Mouse (Mus musculus): ENCODE results near the gene Actr1a. TPM values are rescaled to one million over a fixed set of nuclear protein-coding genes. Genes with fewer than 3 reads are reported as not detected.

Gene Actr1a
- polyA plus RNA-seq, 1 experiment from 2014 or later: 168 TPM

GRCm38 (mm10) chr19:46362104-46362503 is 33.4 kb downstream of the Actr1a start:
- no peak overlapping the region for H3K4me3 ChIP-seq
- H3K9me3 ChIP-seq (replicated peaks): no peaks in the 10 kb centered on the region
- no peak overlapping the region for H3K27ac ChIP-seq
- no peak for DNase-seq (ENCODE audit: low spot score)
- no peaks in the 10 kb centered on the region for H3K36me3 ChIP-seq
- WGBS: 90% methylated on average over 8 of the region's 8 CpGs
- H3K4me1 ChIP-seq: peaks cover 4% of the 10 kb centered on the region
- peaks cover 21% of the 10 kb centered on the region for H3K27me3 ChIP-seq (ENCODE audit: low read depth, poor library complexity, severe bottlenecking)

DNA sequence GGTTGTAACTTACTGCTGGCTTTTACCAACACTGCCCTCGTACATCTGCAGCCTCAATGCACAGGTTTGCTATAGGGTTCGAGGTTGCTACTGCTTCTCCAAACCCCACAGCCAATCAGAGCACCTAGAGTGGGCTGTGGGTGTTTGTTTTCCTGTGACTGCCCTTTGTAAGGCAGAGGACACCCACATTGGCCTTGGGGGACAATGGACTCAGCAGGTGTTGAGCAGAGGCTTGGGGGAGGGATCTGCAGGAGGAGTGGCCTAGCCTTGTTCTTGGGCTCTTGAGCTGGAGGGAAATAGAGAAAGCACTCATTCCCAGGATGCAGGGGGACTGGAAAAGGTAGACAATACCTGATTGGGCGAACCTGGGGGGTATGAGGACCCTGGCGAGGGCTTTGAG is 37.2 kb downstream of the Actr1a start:
- Histone ChIP-seq H3K9me3 (replicated peaks) (no peaks in the 10 kb centered on the region), H3K4me1 (peaks cover 13% of the 10 kb centered on the region), H3K27me3 (ENCODE audit: low read depth, poor library complexity, severe bottlenecking) (peaks cover 41% of the 10 kb centered on the region), H3K27ac (no peak overlapping the region), H3K36me3 (no peaks in the 10 kb centered on the region), H3K4me3 (no peak overlapping the region)
- no peak for DNase-seq (ENCODE audit: low spot score)
- WGBS: 69% methylated on average over 4 of the region's 4 CpGs

DNA sequence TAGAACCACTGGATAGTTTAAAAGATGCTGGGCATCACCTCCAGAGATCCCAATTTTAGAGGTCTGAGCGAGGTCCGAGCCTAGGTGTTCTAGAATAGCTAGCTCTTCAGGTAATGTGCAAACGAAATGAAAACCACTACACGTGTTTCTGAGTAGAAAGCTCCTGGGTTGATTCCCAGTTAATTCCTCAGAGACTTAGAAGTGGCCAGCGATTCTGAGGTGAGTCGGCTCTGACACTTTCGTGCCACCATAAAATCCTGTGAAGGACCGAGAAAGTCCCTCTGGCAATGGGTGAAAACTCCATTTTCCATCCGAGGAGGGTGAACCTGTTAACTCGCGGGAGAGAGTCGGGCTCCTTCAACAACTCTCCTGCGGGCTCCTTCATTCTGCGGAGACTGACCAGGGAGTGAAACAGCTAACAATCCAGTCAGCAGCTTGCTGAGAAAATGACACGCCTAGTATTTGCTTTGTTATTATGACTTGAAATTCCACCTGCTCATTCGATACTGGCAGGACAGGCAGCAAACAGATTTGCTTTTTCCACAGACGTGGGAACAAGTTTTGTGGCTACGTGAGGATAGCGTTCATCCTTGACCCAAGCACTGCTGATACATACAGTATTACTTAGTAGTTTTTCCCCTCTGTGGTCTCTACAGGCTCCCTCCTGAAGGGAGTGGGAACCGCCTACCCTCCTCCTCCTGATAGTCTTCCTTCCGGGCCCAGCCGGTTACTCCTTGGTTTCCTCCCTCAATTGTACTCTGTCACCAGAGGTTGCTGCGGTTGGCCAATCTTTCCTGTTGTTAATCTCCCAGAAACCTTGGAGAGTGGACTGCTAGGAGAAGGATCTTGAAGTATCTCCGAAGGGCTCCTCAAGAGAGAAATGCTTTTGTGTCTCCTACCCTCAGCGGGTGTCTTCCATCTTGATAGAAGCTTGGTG is 37.9 kb downstream of the Actr1a start:
- Histone ChIP-seq H3K9me3 (replicated peaks) (no peaks in the 10 kb centered on the region), H3K4me3 (peak overlapping the region; percentile 63), H3K27ac (no peak overlapping the region; the same call in 1 of the 2 replicates), H3K36me3 (no peaks in the 10 kb centered on the region), H3K27me3 (ENCODE audit: low read depth, poor library complexity, severe bottlenecking) (peaks cover 47% of the 10 kb centered on the region), H3K4me1 (peaks cover 13% of the 10 kb centered on the region)
- 20% methylated on average over 25 of the region's 25 CpGs for WGBS
- no peak for DNase-seq (ENCODE audit: low spot score)

DNA sequence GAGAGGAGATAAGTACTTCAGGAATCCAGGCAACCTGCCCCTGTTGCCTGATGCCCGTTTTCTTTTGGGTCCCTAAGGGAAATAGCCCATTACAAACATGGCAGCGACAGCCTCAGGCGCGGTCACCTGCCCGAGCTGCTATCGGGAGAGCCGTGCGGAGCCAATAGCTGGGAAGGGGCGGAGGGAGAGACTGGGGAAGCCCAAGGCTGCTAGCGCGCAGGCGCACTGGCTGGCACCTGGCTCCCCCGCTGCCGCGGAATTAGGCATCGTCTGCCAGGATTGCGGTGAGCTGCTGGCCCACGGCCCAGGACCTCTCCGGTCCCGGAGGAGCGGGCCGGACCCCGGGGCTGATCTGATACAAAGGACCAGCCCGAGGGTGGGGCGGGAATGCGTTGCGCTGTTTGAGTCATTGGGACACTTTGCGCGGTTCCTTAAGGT is 38.8 kb downstream of the Actr1a start:
- peak; percentile 89 for DNase-seq (ENCODE audit: low spot score)
- WGBS: 1% methylated on average over 29 of the region's 29 CpGs
- Histone ChIP-seq H3K9me3 (replicated peaks) (no peaks in the 10 kb centered on the region), H3K4me1 (peaks cover 13% of the 10 kb centered on the region), H3K27ac (peak overlapping the region; percentile 73), H3K4me3 (peak overlapping the region; percentile 63), H3K27me3 (ENCODE audit: low read depth, poor library complexity, severe bottlenecking) (peaks cover 51% of the 10 kb centered on the region), H3K36me3 (no peaks in the 10 kb centered on the region)

DNA sequence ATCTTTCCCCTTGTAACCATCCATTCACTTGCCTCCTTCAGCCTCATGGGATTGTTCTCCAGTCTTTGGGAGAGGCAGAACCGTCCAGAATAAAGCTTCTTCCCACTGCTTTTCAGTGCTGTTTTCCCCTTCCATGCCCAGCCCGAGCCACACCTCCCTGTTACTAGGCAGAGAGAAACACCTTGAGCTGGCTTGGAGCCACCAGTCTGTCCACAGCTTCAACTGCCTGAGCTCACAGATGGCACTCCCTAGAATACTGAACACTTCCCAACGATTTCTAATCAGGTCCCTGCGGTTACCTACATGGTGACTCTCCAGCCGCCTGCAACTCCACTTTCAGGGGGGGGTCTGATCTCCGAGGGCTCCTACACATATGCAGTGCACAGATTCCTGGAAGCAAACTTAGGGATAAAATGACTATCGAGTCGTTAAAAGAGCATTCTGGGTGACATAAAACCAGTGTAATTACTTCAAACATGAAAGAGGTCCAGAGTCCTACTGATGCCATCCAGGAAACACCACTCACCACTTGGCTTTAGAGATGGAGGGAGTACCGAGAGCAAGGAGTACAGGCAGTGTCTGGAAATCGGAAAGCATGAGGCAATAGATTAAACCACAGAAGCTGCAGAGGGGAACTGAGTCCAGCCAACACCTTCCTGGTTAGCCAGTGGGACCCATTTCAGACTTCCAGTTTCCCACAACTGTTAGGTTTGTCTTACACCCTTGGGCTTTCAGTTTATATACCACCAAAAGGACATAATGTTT is 45.2 kb downstream of the Actr1a start, which contains the start of gene 2310034G01Rik:
Gene 2310034G01Rik (minus strand): TSS at position 135 of the 765 bp plus-strand sequence.
- Histone ChIP-seq H3K9me3 (replicated peaks) (no peaks in the 10 kb centered on the region), H3K27me3 (ENCODE audit: low read depth, poor library complexity, severe bottlenecking) (peaks cover 72% of the 10 kb centered on the region), H3K27ac (peak within 1 kb of the TSS; percentile 86), H3K36me3 (no peaks in the 10 kb centered on the region), H3K4me1 (peaks cover 20% of the 10 kb centered on the region), H3K4me3 (peak within 1 kb of the TSS; percentile 76)
- 70% methylated on average over 10 of the region's 10 CpGs for whole genome bisulfite sequencing
- DNase-seq (ENCODE audit: low spot score): no peak

- DNase-seq (ENCODE audit: low spot score): no peak
- Histone ChIP-seq H3K4me3 (peak overlapping the region; percentile 76), H3K36me3 (no peaks in the 10 kb centered on the region), H3K9me3 (replicated peaks) (no peaks in the 10 kb centered on the region), H3K27ac (peak overlapping the region; percentile 86), H3K4me1 (peaks cover 28% of the 10 kb centered on the region), H3K27me3 (ENCODE audit: low read depth, poor library complexity, severe bottlenecking) (peaks cover 74% of the 10 kb centered on the region)
- 30% methylated on average over 6 of the region's 6 CpGs for WGBS
These were observed 46.0 kb downstream of the Actr1a start for GRCm38 (mm10) chr19:46349550-46349949.

DNA sequence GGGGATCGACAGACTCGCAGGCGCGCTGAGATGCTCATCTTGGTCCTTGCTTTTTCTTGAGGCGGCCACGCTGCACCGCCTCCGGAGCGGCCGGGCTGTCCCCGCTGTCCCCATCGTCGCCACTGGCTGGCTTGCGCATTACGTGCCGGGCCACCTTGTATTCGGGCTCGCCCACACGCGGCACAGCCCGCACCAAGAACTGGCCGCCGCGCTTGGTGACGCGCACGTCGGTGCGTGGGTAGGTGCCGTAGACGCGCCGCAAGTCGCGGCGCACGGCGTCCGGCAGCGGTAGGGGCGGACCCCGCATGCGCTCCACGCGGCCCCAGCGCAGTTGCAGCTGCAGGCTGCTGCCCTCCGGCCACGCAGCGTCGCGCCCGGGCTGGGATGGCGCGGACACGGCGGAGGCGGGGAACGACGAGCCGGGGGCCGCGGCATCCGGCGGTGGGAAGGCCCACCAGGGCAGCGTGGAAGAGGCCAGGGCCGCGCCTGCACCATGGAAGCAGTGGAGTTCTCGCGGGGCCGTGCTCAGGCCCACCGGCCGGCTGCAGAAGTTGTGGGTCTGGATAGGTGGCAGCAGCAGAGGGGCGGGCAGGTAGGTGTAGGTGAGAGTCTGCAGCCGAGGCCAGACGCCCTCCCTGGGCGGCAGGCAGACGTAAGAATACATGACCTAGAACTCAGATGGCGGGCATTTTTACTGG is 46.6 kb downstream of the Actr1a start:
- under 1% methylated on average over 78 of the region's 78 CpGs for WGBS
- H3K27me3 ChIP-seq (ENCODE audit: low read depth, poor library complexity, severe bottlenecking): peaks cover 77% of the 10 kb centered on the region
- peaks cover 28% of the 10 kb centered on the region for H3K4me1 ChIP-seq
- DNase-seq (ENCODE audit: low spot score): peak; percentile 81
- H3K4me3 ChIP-seq: peak overlapping the region; percentile 76
- H3K9me3 ChIP-seq (replicated peaks): no peaks in the 10 kb centered on the region
- H3K36me3 ChIP-seq: no peaks in the 10 kb centered on the region
- H3K27ac ChIP-seq: peak overlapping the region; percentile 86

DNA sequence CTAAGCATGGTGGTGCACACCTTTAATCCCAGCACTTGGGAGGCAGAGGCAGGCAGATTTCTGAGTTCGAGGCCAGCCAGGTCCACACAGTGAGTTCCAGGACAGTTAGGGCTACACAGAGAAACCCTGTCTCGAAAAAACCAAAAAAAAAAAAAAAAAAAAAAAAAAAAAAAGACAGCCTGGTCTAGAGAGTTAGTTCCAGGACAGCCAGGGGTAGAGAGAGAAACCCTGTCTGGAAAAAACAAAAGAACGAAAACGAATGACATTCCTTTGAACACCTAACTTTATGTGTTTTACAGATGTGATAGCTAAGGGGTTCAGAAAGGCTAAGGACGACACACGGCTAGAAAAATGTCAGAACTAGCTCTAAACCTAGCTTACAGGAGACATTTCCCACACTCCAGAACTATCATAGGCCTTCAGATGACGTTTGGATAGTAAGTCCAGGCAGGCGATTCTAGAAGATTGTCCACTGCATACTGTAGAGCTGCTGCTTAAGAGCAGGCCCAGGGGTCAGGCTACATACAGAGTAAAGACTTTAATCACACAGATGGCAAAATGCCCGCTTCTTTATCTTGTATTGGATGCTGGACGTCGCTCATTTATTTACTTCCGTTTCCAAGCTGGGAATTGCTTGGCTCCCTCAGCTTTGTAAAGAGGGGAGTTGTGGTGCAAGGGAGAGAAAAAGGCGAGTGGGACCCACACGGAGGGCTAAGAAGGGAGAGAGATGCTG is 47.4 kb downstream of the Actr1a start:
- peaks cover 80% of the 10 kb centered on the region for H3K27me3 ChIP-seq (ENCODE audit: low read depth, poor library complexity, severe bottlenecking)

DNA sequence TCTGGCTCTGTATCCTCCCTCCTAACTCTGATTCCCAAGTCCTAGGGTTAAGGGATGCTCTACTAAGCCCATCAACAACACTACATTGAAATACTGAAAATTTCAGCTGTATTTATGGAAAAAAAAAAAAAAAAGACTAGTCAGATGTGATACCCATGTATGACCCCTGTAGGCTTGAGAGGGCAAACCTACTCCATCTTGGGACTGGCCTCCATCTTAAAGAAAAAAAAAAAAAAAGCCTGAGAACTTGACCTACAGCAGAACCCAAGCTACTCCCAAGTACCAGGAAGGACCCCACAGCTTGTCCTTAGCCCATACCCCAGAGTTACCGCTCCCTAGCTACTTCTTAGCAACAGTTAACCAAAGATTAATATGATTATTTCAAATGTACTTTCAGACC is 48.4 kb downstream of the Actr1a start:
- Histone ChIP-seq H3K36me3 (no peaks in the 10 kb centered on the region), H3K27ac (no peak overlapping the region), H3K9me3 (replicated peaks) (no peaks in the 10 kb centered on the region), H3K4me1 (peaks cover 28% of the 10 kb centered on the region), H3K27me3 (ENCODE audit: low read depth, poor library complexity, severe bottlenecking) (peaks cover 75% of the 10 kb centered on the region), H3K4me3 (no peak overlapping the region)
- no peak for DNase-seq (ENCODE audit: low spot score)
- WGBS: 100% methylated on average over 1 of the region's 1 CpGs

More for the DNA sequence above, 47.4 kb downstream of the Actr1a start:
- WGBS: 36% methylated on average over 14 of the region's 14 CpGs
- no peak for DNase-seq (ENCODE audit: low spot score)
- H3K4me3 ChIP-seq: peak overlapping the region; percentile 76
- peaks cover 28% of the 10 kb centered on the region for H3K4me1 ChIP-seq
- peak overlapping the region; percentile 86 for H3K27ac ChIP-seq
- no peaks in the 10 kb centered on the region for H3K36me3 ChIP-seq
- no peaks in the 10 kb centered on the region for H3K9me3 ChIP-seq (replicated peaks)

GRCm38 (mm10) chr19:46344710-46345419 is 50.7 kb downstream of the Actr1a start:
- no peak overlapping the region for H3K27ac ChIP-seq
- H3K27me3 ChIP-seq (ENCODE audit: low read depth, poor library complexity, severe bottlenecking): peaks cover 63% of the 10 kb centered on the region
- H3K36me3 ChIP-seq: no peaks in the 10 kb centered on the region
- no peak for DNase-seq (ENCODE audit: low spot score)
- peaks cover 27% of the 10 kb centered on the region for H3K4me1 ChIP-seq
- no peaks in the 10 kb centered on the region for H3K9me3 ChIP-seq (replicated peaks)
- H3K4me3 ChIP-seq: no peak overlapping the region
- 20% methylated on average over 7 of the region's 7 CpGs for WGBS

- Histone ChIP-seq H3K27ac (peak overlapping the region; percentile 89), H3K27me3 (ENCODE audit: low read depth, poor library complexity, severe bottlenecking) (peaks cover 23% of the 10 kb centered on the region), H3K36me3 (no peaks in the 10 kb centered on the region), H3K9me3 (replicated peaks) (no peaks in the 10 kb centered on the region), H3K4me1 (peaks cover 20% of the 10 kb centered on the region), H3K4me3 (0 out of 2 replicates have a peak overlapping the region, but pooled peaks have one; percentile 73)
- DNase-seq (ENCODE audit: low spot score): no peak
- WGBS: 70% methylated on average over 7 of the region's 7 CpGs
These were observed 56.1 kb downstream of the Actr1a start for GRCm38 (mm10) chr19:46339287-46339971.
